Comparison of ENCODE assay signal across 23 mouse cellular contexts in the genomic region with DNA sequence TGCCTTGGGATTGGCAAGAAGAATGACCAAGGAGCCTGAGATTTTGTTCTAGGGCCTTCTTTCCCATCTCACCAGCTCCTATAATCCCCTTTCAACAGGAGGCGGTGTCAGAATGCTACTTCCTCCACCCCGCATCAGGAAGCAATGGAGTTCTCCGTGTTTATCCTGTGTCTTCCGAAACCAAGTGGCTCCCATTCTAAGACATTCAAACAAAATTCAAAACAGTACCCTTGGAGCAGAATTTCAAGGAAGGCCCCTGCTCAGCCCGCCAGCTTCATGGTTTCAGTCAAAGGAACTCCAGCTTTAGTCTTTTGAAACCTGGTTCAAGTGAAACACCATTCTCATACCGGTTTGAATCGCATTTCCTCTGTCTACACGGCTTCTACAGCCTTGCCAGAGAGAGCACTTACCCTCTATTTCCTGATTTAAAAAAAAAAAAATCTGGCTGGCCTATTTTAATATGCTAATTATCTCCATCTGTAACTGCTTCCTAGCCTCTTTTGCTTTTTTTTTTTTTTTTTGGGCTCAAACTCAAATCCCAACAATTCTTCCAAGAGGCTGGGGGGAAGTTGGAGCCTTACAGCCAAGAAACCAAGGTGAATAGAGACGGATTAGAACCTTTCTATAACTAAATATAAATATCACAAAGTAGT.
DNase-seq lines count a peak whose midpoint lies in the region; ATAC-seq and TF ChIP-seq lines count a peak whose summit lies in the region.
"Had no signal": no experiment of that assay in that cellular context is flagged by ENCODE, and none has a peak within 500 bp of the region (broad histone marks: within the 10 kb centered on the region; RNA-seq: fewer than 3 reads in every experiment).

No protein-coding gene starts in this region.

- WGBS in hindbrain, postnatal 0 days = 73% methylated on average over 9 of the region's 9 CpGs
- 84% methylated on average over 9 of the region's 9 CpGs for WGBS in hindbrain, embryonic 11.5 days
- 45% methylated on average over 9 of the region's 9 CpGs for WGBS in forebrain, postnatal 0 days

- no peaks in the 10 kb centered on the region for H3K4me1 ChIP-seq in hindbrain, postnatal 0 days (ENCODE audit: insufficient read depth, low read length)
- no peaks in the 10 kb centered on the region for H3K4me1 ChIP-seq in hindbrain, embryonic 11.5 days (replicated peaks; ENCODE audit: control insufficient read depth, insufficient read depth, low read length)
- H3K4me1 ChIP-seq in forebrain, postnatal 0 days (ENCODE audit: insufficient read depth) = no peaks in the 10 kb centered on the region
- H3K4me1 ChIP-seq: intestine, embryonic 15.5 days; megakaryocyte, embryonic 14.5 days; midbrain, embryonic 15.5 days; neural tube, embryonic 15.5 days had no signal

- H3K9me3 ChIP-seq in hindbrain, postnatal 0 days (ENCODE audit: low read length) = no peaks in the 10 kb centered on the region
- no peaks in the 10 kb centered on the region for H3K9me3 ChIP-seq in hindbrain, embryonic 11.5 days (ENCODE audit: control insufficient read depth, low read length)
- no peaks in the 10 kb centered on the region for H3K9me3 ChIP-seq in forebrain, postnatal 0 days (ENCODE audit: low read length)
- H3K9me3 ChIP-seq: G1E; intestine, embryonic 15.5 days; megakaryocyte, embryonic 14.5 days; midbrain, embryonic 15.5 days; neural tube, embryonic 15.5 days had no signal

- no peak overlapping the region for H3K4me3 ChIP-seq in hindbrain, postnatal 0 days (ENCODE audit: low read length)
- no peak overlapping the region for H3K4me3 ChIP-seq in hindbrain, embryonic 11.5 days (ENCODE audit: low read depth, low read length)
- H3K4me3 ChIP-seq in forebrain, postnatal 0 days (ENCODE audit: low read depth, low read length) = no peak overlapping the region
- H3K4me3 ChIP-seq: intestine, embryonic 15.5 days; megakaryocyte, embryonic 14.5 days; midbrain, embryonic 15.5 days; neural tube, embryonic 15.5 days had no signal

- H3K36me3 ChIP-seq in hindbrain, postnatal 0 days (ENCODE audit: insufficient read depth, low read length) = no peaks in the 10 kb centered on the region
- no peaks in the 10 kb centered on the region for H3K36me3 ChIP-seq in hindbrain, embryonic 11.5 days (ENCODE audit: control insufficient read depth, insufficient read depth, low read length)
- no peaks in the 10 kb centered on the region for H3K36me3 ChIP-seq in forebrain, postnatal 0 days (ENCODE audit: insufficient read depth)
- H3K36me3 ChIP-seq: G1E; intestine, embryonic 15.5 days; midbrain, embryonic 15.5 days; neural tube, embryonic 15.5 days had no signal

- no peak for TF ChIP-seq CTCF in hindbrain, postnatal 0 days (IDR thresholded peaks at IDR 0.05; ENCODE audit: low read depth)
- TF ChIP-seq CTCF in forebrain, postnatal 0 days (IDR thresholded peaks at IDR 0.05; ENCODE audit: low read depth) = no peak

- no peak overlapping the region for H3K9ac ChIP-seq in hindbrain, postnatal 0 days (replicated peaks; ENCODE audit: low read length)
- no peak overlapping the region for H3K9ac ChIP-seq in hindbrain, embryonic 11.5 days (ENCODE audit: low read depth, low read length)
- no peak overlapping the region for H3K9ac ChIP-seq in forebrain, postnatal 0 days
- H3K9ac ChIP-seq: hindbrain, embryonic 14.5 days; intestine, embryonic 15.5 days; midbrain, embryonic 15.5 days; neural tube, embryonic 15.5 days had no signal

- H3K27me3 ChIP-seq in hindbrain, postnatal 0 days (ENCODE audit: insufficient read depth, low read length) = no peaks in the 10 kb centered on the region
- no peaks in the 10 kb centered on the region for H3K27me3 ChIP-seq in hindbrain, embryonic 11.5 days (ENCODE audit: control insufficient read depth, insufficient read depth, low read length)
- no peaks in the 10 kb centered on the region for H3K27me3 ChIP-seq in forebrain, postnatal 0 days (ENCODE audit: insufficient read depth, low read length)
- H3K27me3 ChIP-seq: intestine, embryonic 15.5 days; megakaryocyte, embryonic 14.5 days; midbrain, embryonic 15.5 days; neural tube, embryonic 15.5 days had no signal

- H3K27ac ChIP-seq in hindbrain, postnatal 0 days = peak overlapping the region; percentile 16; the same call in 1 of the 2 replicates
- H3K27ac ChIP-seq in hindbrain, embryonic 11.5 days (ENCODE audit: low read depth, low read length) = no peak overlapping the region
- peak overlapping the region; percentile 47; the same call in 1 of the 2 replicates for H3K27ac ChIP-seq in forebrain, postnatal 0 days (ENCODE audit: low read depth, low read length)
- H3K27ac ChIP-seq: hindbrain, embryonic 14.5 days; intestine, embryonic 15.5 days; midbrain, embryonic 15.5 days; neural tube, embryonic 15.5 days had no signal

- peak; percentile 3 for DNase-seq in cerebellum, adult 9-10 months
- peak; percentile 25 for DNase-seq in hindbrain, postnatal 0 days (ENCODE audit: low spot score)
- DNase-seq in hindbrain, embryonic 11.5 days (ENCODE audit: low spot score) = no peak
- peak; percentile 38 to 50 for DNase-seq in right cerebral cortex, postnatal 10 days (ENCODE audit: low spot score in 2 of 2)
- no peak for DNase-seq in right cerebral cortex, postnatal 4 days
- peak; percentile 52 for DNase-seq in forebrain, postnatal 0 days
- no peak for DNase-seq in lung, postnatal 14 days
- DNase-seq: adrenal gland, postnatal 10 days; cerebellum, adult 8-10 months; heart, postnatal 14 days; kidney, postnatal 36 days; left cerebral cortex, postnatal 4 days; liver; right cerebral cortex, postnatal 25 days had no signal

- no peak; the same call in 1 of the 2 replicates for ATAC-seq in cerebellum, adult (ENCODE audit: insufficient number of reproducible peaks, low FRiP score, low TSS enrichment)
- ATAC-seq in hindbrain, postnatal 0 days = no peak
- no peak for ATAC-seq in hindbrain, embryonic 11.5 days (ENCODE audit: low FRiP score)
- ATAC-seq in forebrain, postnatal 0 days = peak; percentile 82
- ATAC-seq: activated CD4-positive, CD25-positive, alpha-beta regulatory T cell, adult 4 months; intestine, embryonic 15.5 days; midbrain, embryonic 15.5 days had no signal

- H3K4me2 ChIP-seq in hindbrain, postnatal 0 days (ENCODE audit: low read depth, low read length) = no peak overlapping the region
- H3K4me2 ChIP-seq in hindbrain, embryonic 11.5 days (replicated peaks; ENCODE audit: low read depth, low read length) = no peak overlapping the region
- H3K4me2 ChIP-seq in forebrain, postnatal 0 days (ENCODE audit: low read depth) = no peak overlapping the region
- H3K4me2 ChIP-seq: heart, embryonic 11.5 days; hindbrain, embryonic 14.5 days; intestine, embryonic 15.5 days; midbrain, embryonic 15.5 days; neural tube, embryonic 15.5 days had no signal

Comparison
In these comparisons a context has a peak if more than half of its experiments do, and no peak if none do; other contexts are left out.
1. DNase-seq: peak in cerebellum, adult 9-10 months (single experiment), hindbrain, postnatal 0 days (single experiment), right cerebral cortex, postnatal 10 days (2 of 2) and forebrain, postnatal 0 days (single experiment); none in hindbrain, embryonic 11.5 days (single experiment), right cerebral cortex, postnatal 4 days (single experiment) and lung, postnatal 14 days (single experiment).